Mouse (Mus musculus) CH12.LX (cell line): ENCODE measurements around the gene Hoxb5. TPM values are rescaled to one million over a fixed set of nuclear protein-coding genes. Genes with fewer than 3 reads are reported as not detected.
A peak's percentile ranks its signal among the peaks of the same experiment; 100 is the strongest.

ENCODE experiments used
- DNase-seq: peaks from one replicate; pipeline ENCODE4 v3.0.0-alpha.2; 2013; ENCODE audit errors: extremely low read depth
- H3K27ac ChIP-seq: 2 replicates; pipeline ENCODE4 v1.5.1; 2012; ENCODE audit warnings: low read depth, mild to moderate bottlenecking, control low read depth, moderate library complexity; ENCODE audit not compliant: insufficient read depth
- H3K27me3 ChIP-seq: replicated peaks from 2 replicates; pipeline ENCODE3; 2012; ENCODE audit warnings: inconsistent platforms
- H3K36me3 ChIP-seq, 2 experiments: replicated peaks in 1 of 2; 2 replicates each; pipeline versions ENCODE3 to v1.6.1; 2012; ENCODE audit warnings: inconsistent platforms in 1 of 2, low read length in 1 of 2, mild to moderate bottlenecking in 1 of 2, mixed read lengths in 1 of 2, moderate library complexity in 1 of 2; ENCODE audit not compliant: control insufficient read depth in 1 of 2, insufficient read depth in 1 of 2
- H3K4me1 ChIP-seq, 2 experiments: 2 replicates each; pipeline ENCODE4 v1.6.1; 2012; ENCODE audit warnings: inconsistent platforms in 1 of 2, moderate library complexity in 1 of 2; ENCODE audit not compliant: insufficient read depth in 2 of 2, control insufficient read depth in 1 of 2
- H3K4me2 ChIP-seq: 2 replicates; pipeline ENCODE4 v1.6.1; 2012; ENCODE audit warnings: low read depth, mild to moderate bottlenecking, control low read depth; ENCODE audit not compliant: poor library complexity, insufficient read depth, severe bottlenecking
- H3K4me3 ChIP-seq, 3 experiments: fragments of 150-350 bp in 1 of 3; sonication (generic) in 1 of 3; replicated peaks in 1 of 3; 2 replicates each; pipeline versions ENCODE3 to v1.5.1; 2011 to 2012; ENCODE audit warnings: low read depth in 2 of 3, low read length in 2 of 3, mild to moderate bottlenecking in 2 of 3, moderate library complexity in 2 of 3, control low read depth in 1 of 3, improper control_type of control experiment in 1 of 3, inconsistent platforms in 1 of 3, mixed read lengths in 1 of 3; ENCODE audit not compliant: poor library complexity in 1 of 3
- H3K79me2 ChIP-seq: replicated peaks from 2 replicates; pipeline ENCODE4 v1.6.1; 2012; ENCODE audit warnings: mild to moderate bottlenecking, moderate library complexity; ENCODE audit not compliant: control insufficient read depth, poor library complexity, insufficient read depth, severe bottlenecking; ENCODE audit errors: extremely low read depth
- H3K9ac ChIP-seq: 2 replicates; pipeline ENCODE4 v1.6.1; 2012; ENCODE audit warnings: low read depth, mild to moderate bottlenecking, control low read depth, moderate library complexity; ENCODE audit not compliant: insufficient read depth
- H3K9me3 ChIP-seq: replicated peaks from 2 replicates; pipeline ENCODE3; 2012; ENCODE audit warnings: low read length, inconsistent platforms, mixed read lengths
- BHLHE40 ChIP-seq: IDR thresholded peaks from 2 replicates; pipeline ENCODE4 v1.6.1; 2011; ENCODE audit warnings: mild to moderate bottlenecking, low read depth, low read length, improper control_type of control experiment
- CHD2 ChIP-seq: IDR thresholded peaks from 2 replicates; pipeline ENCODE4 v1.6.1; 2011; ENCODE audit warnings: low read length, improper control_type of control experiment
- CTCF ChIP-seq, 2 experiments: IDR thresholded peaks in 1 of 2; conservative IDR thresholded peaks in 1 of 2; 2 replicates each; pipeline ENCODE4 v1.5.1; 2011 to 2012; ENCODE audit warnings: low read depth in 2 of 2, low read length in 2 of 2, improper control_type of control experiment in 1 of 2, inconsistent platforms in 1 of 2, mild to moderate bottlenecking in 1 of 2, moderate library complexity in 1 of 2
- E2F4 ChIP-seq: IDR thresholded peaks from 2 replicates; pipeline ENCODE4 v1.6.1; 2011; ENCODE audit warnings: low read depth, low read length, improper control_type of control experiment; ENCODE audit not compliant: insufficient replicate concordance
- ELF1 ChIP-seq: IDR thresholded peaks from 2 replicates; pipeline ENCODE4 v1.6.1; 2014; ENCODE audit warnings: low read depth, mild to moderate bottlenecking, inconsistent platforms, low read length, improper control_type of control experiment
- EP300 ChIP-seq: IDR thresholded peaks from 2 replicates; pipeline ENCODE4 v1.6.1; 2011; ENCODE audit warnings: low read length, improper control_type of control experiment
- ETS1 ChIP-seq: conservative IDR thresholded peaks from 2 replicates; pipeline ENCODE4 v1.6.1; 2012; ENCODE audit warnings: low read depth, mild to moderate bottlenecking, inconsistent platforms, low read length, improper control_type of control experiment, moderate library complexity
- GABPA ChIP-seq: IDR thresholded peaks from 2 replicates; pipeline ENCODE4 v1.6.1; 2012; ENCODE audit warnings: low read depth, low read length, improper control_type of control experiment, inconsistent platforms; ENCODE audit not compliant: insufficient replicate concordance
- HCFC1 ChIP-seq: IDR thresholded peaks from 2 replicates; pipeline ENCODE4 v1.6.1; 2012; ENCODE audit warnings: low read depth, mild to moderate bottlenecking, inconsistent platforms, low read length, improper control_type of control experiment
- IRF4 ChIP-seq: IDR thresholded peaks from 2 replicates; pipeline ENCODE4 v1.6.1; 2014; ENCODE audit warnings: low read depth, mild to moderate bottlenecking, inconsistent platforms, low read length, improper control_type of control experiment
- JUND ChIP-seq: conservative IDR thresholded peaks from 2 replicates; pipeline ENCODE4 v1.6.1; 2011; ENCODE audit warnings: low read depth, low read length, improper control_type of control experiment
- MEF2A ChIP-seq: IDR thresholded peaks from 2 replicates; pipeline ENCODE4 v1.6.1; 2014; ENCODE audit warnings: low read depth, mild to moderate bottlenecking, inconsistent platforms, low read length, improper control_type of control experiment, borderline replicate concordance
- MYC ChIP-seq: IDR thresholded peaks from 2 replicates; pipeline ENCODE4 v1.6.1; 2011; ENCODE audit warnings: low read depth, mild to moderate bottlenecking, improper control_type of control experiment, low read length
- NELFE ChIP-seq: IDR thresholded peaks from 2 replicates; pipeline ENCODE4 v1.6.1; 2011; ENCODE audit warnings: low read depth, low read length, improper control_type of control experiment
- NRF1 ChIP-seq: IDR thresholded peaks from 2 replicates; pipeline ENCODE4 v1.6.1; 2014; ENCODE audit warnings: low read depth, mild to moderate bottlenecking, inconsistent platforms, low read length, improper control_type of control experiment, moderate library complexity
- POLR2A ChIP-seq: IDR thresholded peaks from 2 replicates; pipeline ENCODE4 v1.6.1; 2011; ENCODE audit warnings: low read depth, mild to moderate bottlenecking, improper control_type of control experiment, low read length
- POLR2AphosphoS2 ChIP-seq: IDR thresholded peaks from 2 replicates; pipeline ENCODE4 v1.6.1; 2011; ENCODE audit warnings: low read depth, low read length, improper control_type of control experiment
- RAD21 ChIP-seq: IDR thresholded peaks from 2 replicates; pipeline ENCODE4 v1.6.1; 2011; ENCODE audit warnings: low read depth, mild to moderate bottlenecking, low read length, improper control_type of control experiment, moderate library complexity
- RCOR1 ChIP-seq: conservative IDR thresholded peaks from 2 replicates; pipeline ENCODE4 v1.6.1; 2012; ENCODE audit warnings: low read depth, mild to moderate bottlenecking, inconsistent platforms, low read length, improper control_type of control experiment
- SMC3 ChIP-seq: IDR thresholded peaks from 2 replicates; pipeline ENCODE4 v1.6.1; 2011; ENCODE audit warnings: low read depth, low read length, improper control_type of control experiment
- USF2 ChIP-seq: conservative IDR thresholded peaks from 2 replicates; pipeline ENCODE4 v1.6.1; 2011; ENCODE audit warnings: low read depth, low read length, improper control_type of control experiment
- ZC3H11A ChIP-seq: IDR thresholded peaks from 2 replicates; pipeline ENCODE4 v1.6.1; 2012; ENCODE audit warnings: low read depth, mild to moderate bottlenecking, inconsistent platforms, low read length, improper control_type of control experiment
- ZKSCAN1 ChIP-seq: IDR thresholded peaks from 2 replicates; pipeline ENCODE4 v1.6.1; 2012; ENCODE audit warnings: low read depth, inconsistent platforms, low read length, improper control_type of control experiment, borderline replicate concordance
- ZMIZ1 ChIP-seq: IDR thresholded peaks from 2 replicates; pipeline ENCODE4 v1.6.1; 2012; ENCODE audit warnings: low read depth, mild to moderate bottlenecking, inconsistent platforms, low read length, improper control_type of control experiment
- dilution Hi-C: fragments of 300-500 bp; cut with MboI; formaldehyde crosslinking; loops from 2 replicates; pipeline ENCODE4 v1.14.3; 2020; ENCODE audit warnings: low sequenced_read_pairs; ENCODE audit not compliant: extremely low pct_unique_long_range_greater_than_20kb, extremely low pct_ligation_motif_present
- in situ Hi-C: fragments of 300-500 bp; cut with MboI; formaldehyde crosslinking; loops from 3 replicates; pipeline ENCODE4 v1.14.3; 2019; ENCODE audit warnings: low sequenced_read_pairs, low pct_ligation_motif_present, low pct_unique_long_range_greater_than_20kb, mixed read lengths
- polyA plus RNA-seq: library from polyadenylated mRNA; unstranded; fragments of >175 nt; gene quantifications from 2 replicates; pipeline ENCODE4 v1.2.1, GENCODE M21; 2012; ENCODE audit warnings: low read depth; ENCODE audit not compliant: insufficient read length
- total RNA-seq, 2 experiments: library from RNA; depleted of rRNA; stranded (reverse); fragments of 300-350 nt in 1 of 2; fragments of >200 nt in 1 of 2; gene quantifications; 2 replicates each; pipeline ENCODE4 v1.2.3; 2012 to 2014

Gene Hoxb5
- total and polyA plus RNA-seq, 3 experiments: 0.08 to 0.13 TPM; not detected in 1

DNA sequence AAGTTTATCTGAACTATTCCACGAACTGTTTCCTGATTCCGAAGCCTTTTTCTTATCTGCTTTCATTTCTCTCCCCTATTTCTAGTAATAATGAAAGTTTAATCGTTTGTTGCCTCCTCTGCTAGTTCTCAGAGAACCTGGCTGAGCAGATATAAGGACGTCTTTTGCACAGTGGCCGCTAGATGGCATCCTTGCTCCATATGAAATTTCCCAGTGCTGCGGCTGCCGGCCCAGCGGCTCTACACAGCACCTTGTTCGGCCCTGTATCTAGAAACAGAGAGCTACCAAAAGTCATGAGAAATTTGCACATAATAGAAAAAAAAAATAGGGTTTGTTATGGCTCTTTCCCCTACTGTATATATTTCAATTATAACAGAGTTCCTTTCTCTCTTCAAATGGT, 24.4 kb upstream of the Hoxb5 start:
- Histone ChIP-seq H3K9ac (no peak overlapping the region), H3K4me2 (no peak overlapping the region), H3K9me3 (peaks cover 2% of the 10 kb centered on the region), H3K4me3 (no peak overlapping the region), H3K4me1 (peaks cover 0 to 3% of the 10 kb centered on the region in 2 experiments; a peak in 1 of 4 replicates), H3K27ac (no peak overlapping the region), H3K27me3 (peaks cover 94% of the 10 kb centered on the region), H3K36me3 (no peaks in the 10 kb centered on the region), H3K79me2 (no peaks in the 10 kb centered on the region)
- in situ Hi-C loops: no loop called here
- dilution Hi-C loops: no loop called here
- peak; percentile 87 for DNase-seq
- TF ChIP-seq IRF4: peak; percentile 68; the same call in 1 of the 2 replicates
- TF ChIP-seq NRF1: peak; percentile 14; the same call in 1 of the 2 replicates
- TF ChIP-seq SMC3: peak; percentile 96
- no peak for TF ChIP-seq MYC
- TF ChIP-seq BHLHE40: 0 out of 2 replicates have a peak, but pooled peaks have one; percentile 9
- TF ChIP-seq ETS1: no peak
- TF ChIP-seq NELFE: 0 out of 2 replicates have a peak, but pooled peaks have one; percentile 12
- TF ChIP-seq POLR2A: no peak
- TF ChIP-seq E2F4: no peak
- no peak for TF ChIP-seq ELF1
- TF ChIP-seq ZKSCAN1: no peak
- TF ChIP-seq CHD2: no peak
- TF ChIP-seq CTCF (conservative IDR thresholded peaks at IDR 0.05 in 1 of 2, IDR thresholded peaks at IDR 0.05 in 1 of 2; ENCODE audit: low read depth in 2 of 2, low read length in 2 of 2): peak; percentile 71 to 99; a peak in 3 of 4 replicates
- TF ChIP-seq GABPA: no peak
- no peak for TF ChIP-seq RCOR1
- TF ChIP-seq ZC3H11A: peak; percentile 85
- TF ChIP-seq HCFC1: no peak
- TF ChIP-seq RAD21: peak; percentile 100
- no peak for TF ChIP-seq JUND
- no peak for TF ChIP-seq EP300
- TF ChIP-seq ZMIZ1: no peak
- TF ChIP-seq POLR2AphosphoS2: no peak
- TF ChIP-seq MEF2A: no peak
- TF ChIP-seq USF2: no peak
